ENCODE assay signal across 10 mouse cellular contexts in genomic region chr11:58641057-58641456, GRCm38 (mm10). TPM values are rescaled to one million over a fixed set of nuclear protein-coding genes. Genes with fewer than 3 reads are reported as not detected.
DNase-seq lines count a peak whose midpoint lies in the region; ATAC-seq and TF ChIP-seq lines count a peak whose summit lies in the region.
"Had no signal": no experiment of that assay in that cellular context is flagged by ENCODE, and none has a peak within 500 bp of the region (broad histone marks: within the 10 kb centered on the region; RNA-seq: fewer than 3 reads in every experiment).

No protein-coding gene starts in this region.

- H3K9me3 ChIP-seq in kidney, postnatal 0 days (replicated peaks; ENCODE audit: low read length), result no peaks in the 10 kb centered on the region
- H3K9me3 ChIP-seq in forebrain, embryonic 13.5 days (replicated peaks), result no peaks in the 10 kb centered on the region
- H3K9me3 ChIP-seq in liver, embryonic 12.5 days (replicated peaks), result no peaks in the 10 kb centered on the region
- H3K9me3 ChIP-seq in stomach, embryonic 15.5 days, result no peaks in the 10 kb centered on the region

- ATAC-seq in kidney, postnatal 0 days (replicated peaks; ENCODE audit: low FRiP score, low read depth), result no peak
- no peak for ATAC-seq in forebrain, embryonic 13.5 days
- peak; percentile 75 for ATAC-seq in liver, embryonic 12.5 days
- peak; percentile 61; the same call in 1 of the 2 replicates for ATAC-seq in stomach, embryonic 15.5 days (ENCODE audit: insufficient read depth, low FRiP score, low read depth)

- no peaks in the 10 kb centered on the region for H3K36me3 ChIP-seq in kidney, postnatal 0 days (ENCODE audit: insufficient read depth, low read length)
- no peaks in the 10 kb centered on the region for H3K36me3 ChIP-seq in forebrain, embryonic 13.5 days (ENCODE audit: poor library complexity, severe bottlenecking)
- H3K36me3 ChIP-seq in liver, embryonic 12.5 days, result peaks cover 32% of the 10 kb centered on the region
- no peaks in the 10 kb centered on the region for H3K36me3 ChIP-seq in stomach, embryonic 15.5 days

- 0 out of 2 replicates have a peak overlapping the region, but pooled peaks have one; percentile 20 for H3K4me3 ChIP-seq in kidney, postnatal 0 days (replicated peaks; ENCODE audit: low read depth, low read length)
- H3K4me3 ChIP-seq in forebrain, embryonic 13.5 days, result peak overlapping the region; percentile 43
- H3K4me3 ChIP-seq in liver, embryonic 12.5 days, result peak overlapping the region; percentile 74
- peak overlapping the region; percentile 34; the same call in 1 of the 2 replicates for H3K4me3 ChIP-seq in stomach, embryonic 15.5 days (replicated peaks)
- no peak overlapping the region for H3K4me3 ChIP-seq in cerebellum, adult 2 months (replicated peaks; ENCODE audit: insufficient read depth, low read depth, low read length)

- WGBS in kidney, postnatal 0 days, result 26% methylated on average over 14 of the region's 14 CpGs
- 28% methylated on average over 14 of the region's 14 CpGs for WGBS in forebrain, embryonic 13.5 days
- 6% methylated on average over 14 of the region's 14 CpGs for WGBS in liver, embryonic 12.5 days (ENCODE audit: insufficient replicate concordance)
- WGBS in stomach, embryonic 15.5 days, result 28% methylated on average over 14 of the region's 14 CpGs
- WGBS in cerebellum, adult 2 months, result 34% methylated on average over 14 of the region's 14 CpGs

- 0 out of 2 replicates have a peak, but pooled peaks cover 10% of the 10 kb centered on the region for H3K27me3 ChIP-seq in kidney, postnatal 0 days (ENCODE audit: insufficient read depth, low read length)
- H3K27me3 ChIP-seq in forebrain, embryonic 13.5 days, result peaks cover 27% of the 10 kb centered on the region
- 0 out of 2 replicates have a peak, but pooled peaks cover 12% of the 10 kb centered on the region for H3K27me3 ChIP-seq in liver, embryonic 12.5 days (replicated peaks)
- H3K27me3 ChIP-seq in stomach, embryonic 15.5 days (replicated peaks), result peaks cover 6% of the 10 kb centered on the region
- H3K27me3 ChIP-seq in cerebellum, adult 2 months (ENCODE audit: control insufficient read depth, insufficient read depth, low read length), result no peaks in the 10 kb centered on the region; the same call in 1 of the 2 replicates

- TF ChIP-seq CTCF in kidney, postnatal 0 days (IDR thresholded peaks at IDR 0.05; ENCODE audit: low read depth), result no peak
- no peak for TF ChIP-seq CTCF in cerebellum, adult 2 months (IDR thresholded peaks at IDR 0.05; ENCODE audit: borderline replicate concordance, insufficient read depth, low read depth, low read length)

- H3K27ac ChIP-seq in kidney, postnatal 0 days, result no peak overlapping the region
- no peak overlapping the region for H3K27ac ChIP-seq in forebrain, embryonic 13.5 days
- peak overlapping the region; percentile 99 for H3K27ac ChIP-seq in liver, embryonic 12.5 days
- no peak overlapping the region for H3K27ac ChIP-seq in stomach, embryonic 15.5 days
- H3K27ac ChIP-seq in cerebellum, adult 2 months (ENCODE audit: insufficient read depth, low read length), result no peak overlapping the region

- DNase-seq in kidney, postnatal 0 days (ENCODE audit: low spot score), result no peak
- no peak for DNase-seq in kidney, adult 9 months
- no peak for DNase-seq in cerebellum, adult 2 months
- no peak for DNase-seq in cerebellum, adult 18-20 months
- DNase-seq in layer of hippocampus, postnatal 14 days (ENCODE audit: low spot score in 2 of 2), result no peak

- H3K4me1 ChIP-seq in kidney, postnatal 0 days (replicated peaks; ENCODE audit: insufficient read depth, low read length), result no peaks in the 10 kb centered on the region
- H3K4me1 ChIP-seq in forebrain, embryonic 13.5 days, result peaks cover 10% of the 10 kb centered on the region
- H3K4me1 ChIP-seq in liver, embryonic 12.5 days, result peaks cover 53% of the 10 kb centered on the region
- no peaks in the 10 kb centered on the region; the same call in 1 of the 2 replicates for H3K4me1 ChIP-seq in stomach, embryonic 15.5 days
- H3K4me1 ChIP-seq in cerebellum, adult 2 months (ENCODE audit: control insufficient read depth, insufficient read depth, low read length), result no peaks in the 10 kb centered on the region

- no peak overlapping the region for H3K9ac ChIP-seq in kidney, postnatal 0 days (ENCODE audit: low read depth, low read length)
- peak overlapping the region; percentile 5; the same call in 1 of the 2 replicates for H3K9ac ChIP-seq in forebrain, embryonic 13.5 days
- peak overlapping the region; percentile 95 for H3K9ac ChIP-seq in liver, embryonic 12.5 days
- H3K9ac ChIP-seq in stomach, embryonic 15.5 days, result no peak overlapping the region

- H3K4me2 ChIP-seq in kidney, postnatal 0 days (ENCODE audit: low read length), result peak overlapping the region; percentile 57; the same call in 1 of the 2 replicates
- H3K4me2 ChIP-seq in forebrain, embryonic 13.5 days, result peak overlapping the region; percentile 88
- H3K4me2 ChIP-seq in liver, embryonic 12.5 days, result peak overlapping the region; percentile 83
- H3K4me2 ChIP-seq in stomach, embryonic 15.5 days, result peak overlapping the region; percentile 70

- TF ChIP-seq POLR2A in cerebellum, adult 2 months (IDR thresholded peaks at IDR 0.05; ENCODE audit: borderline replicate concordance, insufficient read depth, low read length), result no peak

RNA-seq across cellular contexts. Expression of gene Trim58, which starts 0.8 kb away (rescaled TPM):
- 0.08 and 0.14 TPM in 2 replicates for polyA plus RNA-seq in kidney, postnatal 0 days (2015; fragmentation: Nextera tagmentation; extraction: Ambion mirVana)
- polyA plus RNA-seq in forebrain, embryonic 13.5 days (2015; fragmentation: Nextera tagmentation; extraction: Ambion mirVana), result 0.10 TPM in 1 of 2 replicates, not detected in the other
- 9.2 and 10.1 TPM in 2 replicates for polyA plus RNA-seq in liver, embryonic 12.5 days (2016; fragmentation: Nextera tagmentation; extraction: Ambion mirVana)
- polyA plus RNA-seq in stomach, embryonic 15.5 days (2015; fragmentation: Nextera tagmentation; extraction: Ambion mirVana), result 0.45 and 1.2 TPM in 2 replicates
- 0.28 and 0.29 TPM in 2 replicates for polyA plus RNA-seq in cerebellum, adult 2 months (2012; rRNA removed)
- total RNA-seq in layer of hippocampus, postnatal 14 days (2021), result not detected
- total RNA-seq: ES-E14 had no signal

RNA-seq across cellular contexts. Expression of gene Olfr323, which starts 10.8 kb away (rescaled TPM):
- not detected in 2 replicates for polyA plus RNA-seq in kidney, postnatal 0 days (2015; fragmentation: Nextera tagmentation; extraction: Ambion mirVana)
- polyA plus RNA-seq in forebrain, embryonic 13.5 days (2015; fragmentation: Nextera tagmentation; extraction: Ambion mirVana), result not detected in 2 replicates
- not detected in 2 replicates for polyA plus RNA-seq in liver, embryonic 12.5 days (2016; fragmentation: Nextera tagmentation; extraction: Ambion mirVana)
- polyA plus RNA-seq in stomach, embryonic 15.5 days (2015; fragmentation: Nextera tagmentation; extraction: Ambion mirVana), result not detected in 2 replicates
- polyA plus RNA-seq in cerebellum, adult 2 months (2012; rRNA removed), result not detected in 2 replicates
- total RNA-seq in layer of hippocampus, postnatal 14 days (2021), result not detected
- total RNA-seq: ES-E14; layer of hippocampus, adult 8-10 months had no signal

RNA-seq across cellular contexts. Expression of gene Olfr322, which starts 17.5 kb away (rescaled TPM):
- 0.05 and 0.09 TPM in 2 replicates for polyA plus RNA-seq in kidney, postnatal 0 days (2015; fragmentation: Nextera tagmentation; extraction: Ambion mirVana)
- not detected in 2 replicates for polyA plus RNA-seq in forebrain, embryonic 13.5 days (2015; fragmentation: Nextera tagmentation; extraction: Ambion mirVana)
- polyA plus RNA-seq in liver, embryonic 12.5 days (2016; fragmentation: Nextera tagmentation; extraction: Ambion mirVana), result not detected in 2 replicates
- not detected in 2 replicates for polyA plus RNA-seq in stomach, embryonic 15.5 days (2015; fragmentation: Nextera tagmentation; extraction: Ambion mirVana)
- not detected in 2 replicates for polyA plus RNA-seq in cerebellum, adult 2 months (2012; rRNA removed)
- total RNA-seq in layer of hippocampus, postnatal 14 days (2021), result not detected
- total RNA-seq: ES-E14; layer of hippocampus, adult 8-10 months had no signal

RNA-seq across cellular contexts. Expression of gene 2210407C18Rik, which starts 25.2 kb away (rescaled TPM):
- polyA plus RNA-seq in kidney, postnatal 0 days (2015; fragmentation: Nextera tagmentation; extraction: Ambion mirVana), result not detected in 2 replicates
- polyA plus RNA-seq in forebrain, embryonic 13.5 days (2015; fragmentation: Nextera tagmentation; extraction: Ambion mirVana), result not detected in 2 replicates
- not detected in 2 replicates for polyA plus RNA-seq in liver, embryonic 12.5 days (2016; fragmentation: Nextera tagmentation; extraction: Ambion mirVana)
- 0.84 and 2.3 TPM in 2 replicates for polyA plus RNA-seq in stomach, embryonic 15.5 days (2015; fragmentation: Nextera tagmentation; extraction: Ambion mirVana)
- polyA plus RNA-seq in cerebellum, adult 2 months (2012; rRNA removed), result not detected in 2 replicates
- not detected for total RNA-seq in layer of hippocampus, postnatal 14 days (2021)
- total RNA-seq: ES-E14; layer of hippocampus, adult 8-10 months had no signal

RNA-seq across cellular contexts. Expression of gene Olfr320, which starts 39.8 kb away (rescaled TPM):
- not detected in 2 replicates for polyA plus RNA-seq in kidney, postnatal 0 days (2015; fragmentation: Nextera tagmentation; extraction: Ambion mirVana)
- not detected in 2 replicates for polyA plus RNA-seq in forebrain, embryonic 13.5 days (2015; fragmentation: Nextera tagmentation; extraction: Ambion mirVana)
- not detected in 2 replicates for polyA plus RNA-seq in liver, embryonic 12.5 days (2016; fragmentation: Nextera tagmentation; extraction: Ambion mirVana)
- polyA plus RNA-seq in stomach, embryonic 15.5 days (2015; fragmentation: Nextera tagmentation; extraction: Ambion mirVana), result not detected in 2 replicates
- not detected in 2 replicates for polyA plus RNA-seq in cerebellum, adult 2 months (2012; rRNA removed)
- total RNA-seq in layer of hippocampus, postnatal 14 days (2021), result not detected
- total RNA-seq: ES-E14; layer of hippocampus, adult 8-10 months had no signal

Comparison
In these comparisons a context has a peak if more than half of its experiments do, and no peak if none do; other contexts are left out.
1. ATAC-seq: peak in liver, embryonic 12.5 days (single experiment) and stomach, embryonic 15.5 days (single experiment); none in kidney, postnatal 0 days (single experiment) and forebrain, embryonic 13.5 days (single experiment).
2. H3K9ac ChIP-seq: peak in forebrain, embryonic 13.5 days (single experiment) and liver, embryonic 12.5 days (single experiment); none in kidney, postnatal 0 days (single experiment) and stomach, embryonic 15.5 days (single experiment).
3. Peak in every context shown above with its lines, with median percentiles within 50 percentile points of each other: H3K4me2 ChIP-seq.